Mouse (Mus musculus) G1E (cell line): ENCODE data around the gene Mtus2.

ENCODE experiments used
- CTCF ChIP-seq: IDR thresholded peaks from 2 replicates; pipeline ENCODE4 v1.5.1; 2012; ENCODE audit warnings: low read depth, low read length, inconsistent platforms, mixed read lengths
- GATA1 ChIP-seq: IDR thresholded peaks from 2 replicates; pipeline ENCODE4 v1.6.1; 2012; ENCODE audit warnings: borderline replicate concordance, low read length, inconsistent platforms, mixed read lengths
- TAL1 ChIP-seq: conservative IDR thresholded peaks from 2 replicates; pipeline ENCODE4 v1.6.1; 2012; ENCODE audit warnings: low read depth, low read length, inconsistent platforms, mixed read lengths

DNA sequence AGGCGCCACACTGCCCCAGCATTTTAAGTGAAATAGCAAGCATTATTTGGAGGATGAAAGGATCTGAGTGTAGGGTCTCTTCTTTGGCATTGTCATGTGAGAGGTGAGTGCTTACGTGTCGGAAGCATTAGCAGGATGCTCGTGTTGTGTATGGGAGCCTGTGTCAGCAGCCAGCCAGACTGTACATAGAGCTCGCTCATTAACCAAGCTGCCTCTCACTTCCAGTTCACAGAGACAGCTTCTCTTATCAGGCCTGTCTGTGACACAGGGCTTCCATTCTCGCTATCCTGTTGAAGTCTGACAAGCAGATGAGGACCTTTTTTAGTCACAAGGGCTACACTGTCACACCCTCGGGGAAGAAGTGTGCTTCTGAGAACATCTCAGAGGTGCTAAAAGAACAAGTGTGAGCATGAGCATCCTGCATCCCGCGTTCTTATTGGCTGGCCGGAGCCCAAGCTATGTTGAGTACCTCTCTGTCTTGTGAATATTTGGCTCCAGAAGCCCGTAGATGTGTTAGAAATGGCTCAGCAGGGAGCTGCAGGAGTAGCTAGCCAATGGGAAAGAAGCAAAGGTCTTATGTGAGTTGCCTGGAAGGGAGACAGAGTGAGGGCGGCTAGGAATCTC lies 189.2 kb downstream of the Mtus2 start:
- TF ChIP-seq TAL1 (no peak), GATA1 (no peak), CTCF (no peak)
